Mouse (Mus musculus): ENCODE data around the gene Vwa3a. TPM values are rescaled to one million over a fixed set of nuclear protein-coding genes. Genes with fewer than 3 reads are reported as not detected.
"Not testable (repeated sequence)": the region's sequence is repeated elsewhere in the genome, so short reads cannot be mapped to it uniquely, and the experiment has no call there.

Vwa3a gene
- 1 to 10 TPM; 1.8 to 2.5 TPM for total RNA-seq (2021)
- long read RNA-seq, experiment 1 = 0 reads
- long read RNA-seq, experiment 2, partial matches to known transcripts = 1 of 1 reads
- long read RNA-seq, experiment 2, other reads (novel, unspliced or antisense) = 0 of 1 reads

- no peak for DNase-seq (ENCODE audit: low spot score in 2 of 2)
Measured at GRCm38 (mm10) chr7:120739018-120739417, at the start of gene Vwa3a. Vwa3a (plus strand) TSS chr7:120739318.

GRCm38 (mm10) chr7:120690634-120691033 lies 48.5 kb upstream of the Vwa3a start:
- no peak for DNase-seq (ENCODE audit: low spot score in 2 of 2)

- DNase-seq (ENCODE audit: low spot score in 2 of 2) = no peak
Measured at GRCm38 (mm10) chr7:120693831-120694375, 45.2 kb upstream of the Vwa3a start.

- DNase-seq (ENCODE audit: low spot score in 2 of 2) = no peak
Measured at GRCm38 (mm10) chr7:120695196-120695595, 43.9 kb upstream of the Vwa3a start.

GRCm38 (mm10) chr7:120695641-120696040 lies 43.5 kb upstream of the Vwa3a start:
- DNase-seq (ENCODE audit: low spot score in 2 of 2) = no peak

- no peak for DNase-seq (ENCODE audit: low spot score in 2 of 2)
Measured at GRCm38 (mm10) chr7:120696331-120696730, 42.8 kb upstream of the Vwa3a start.

GRCm38 (mm10) chr7:120699586-120699985 lies 39.5 kb upstream of the Vwa3a start:
- DNase-seq (ENCODE audit: low spot score in 2 of 2) = no peak

GRCm38 (mm10) chr7:120703888-120704287 lies 35.2 kb upstream of the Vwa3a start:
- DNase-seq (ENCODE audit: low spot score in 2 of 2) = no peak

GRCm38 (mm10) chr7:120712071-120712470 lies 27.0 kb upstream of the Vwa3a start:
- no peak for DNase-seq (ENCODE audit: low spot score in 2 of 2)

- DNase-seq (ENCODE audit: low spot score in 2 of 2) = no peak
Measured at GRCm38 (mm10) chr7:120713225-120713624, 25.9 kb upstream of the Vwa3a start.

GRCm38 (mm10) chr7:120713951-120714350 lies 25.2 kb upstream of the Vwa3a start:
- not testable (repeated sequence) for DNase-seq (ENCODE audit: low spot score in 2 of 2)

- no peak for DNase-seq (ENCODE audit: low spot score in 2 of 2)
Measured at GRCm38 (mm10) chr7:120717261-120717660, 21.9 kb upstream of the Vwa3a start.

- DNase-seq (ENCODE audit: low spot score in 2 of 2) = no peak
Measured at GRCm38 (mm10) chr7:120721051-120721450, 18.1 kb upstream of the Vwa3a start.

GRCm38 (mm10) chr7:120721456-120721855 lies 17.7 kb upstream of the Vwa3a start:
- no peak for DNase-seq (ENCODE audit: low spot score in 2 of 2)

GRCm38 (mm10) chr7:120722063-120722462 lies 17.1 kb upstream of the Vwa3a start:
- DNase-seq (ENCODE audit: low spot score in 2 of 2) = no peak

- DNase-seq (ENCODE audit: low spot score in 2 of 2) = no peak
Measured at GRCm38 (mm10) chr7:120722839-120723278, 16.3 kb upstream of the Vwa3a start.

GRCm38 (mm10) chr7:120727581-120727980 lies 11.5 kb upstream of the Vwa3a start:
- DNase-seq (ENCODE audit: low spot score in 2 of 2) = no peak

- no peak for DNase-seq (ENCODE audit: low spot score in 2 of 2)
Measured at GRCm38 (mm10) chr7:120729635-120730034, 9.5 kb upstream of the Vwa3a start.

- DNase-seq (ENCODE audit: low spot score in 2 of 2) = no peak
Measured at GRCm38 (mm10) chr7:120732906-120733305, 6.2 kb upstream of the Vwa3a start.

GRCm38 (mm10) chr7:120739558-120740101 lies 512 bp downstream of the Vwa3a start:
- no peak for DNase-seq (ENCODE audit: low spot score in 2 of 2)

- no peak for DNase-seq (ENCODE audit: low spot score in 2 of 2)
Measured at GRCm38 (mm10) chr7:120743366-120744351, 4.5 kb downstream of the Vwa3a start.

GRCm38 (mm10) chr7:120744606-120745005 lies 5.5 kb downstream of the Vwa3a start:
- DNase-seq (ENCODE audit: low spot score in 2 of 2) = no peak

Data from adrenal gland, postnatal 4 days (tissue).